Mouse (Mus musculus) right cerebral cortex, postnatal 4 days (tissue): Measurements from ENCODE around the gene Dusp5.
A peak's percentile ranks its signal among the peaks of the same experiment; 100 is the strongest.
"Not testable (repeated sequence)": the region's sequence is repeated elsewhere in the genome, so short reads cannot be mapped to it uniquely, and the experiment has no call there.

ENCODE experiments used
- DNase-seq: peaks from one replicate; pipeline ENCODE4 v3.0.0-alpha.2; 2022

Gene Dusp5

GRCm38 (mm10) chr19:53578597-53579252, 49.8 kb downstream of the Dusp5 start:
- DNase-seq: peak; percentile 44

GRCm38 (mm10) chr19:53580271-53580670, 51.4 kb downstream of the Dusp5 start:
- DNase-seq: not testable (repeated sequence)

GRCm38 (mm10) chr19:53587686-53588085, 58.8 kb downstream of the Dusp5 start:
- DNase-seq: not testable (repeated sequence)

GRCm38 (mm10) chr19:53588968-53589367, 60.1 kb downstream of the Dusp5 start, which contains the start of gene Nutf2-ps1:
Gene Nutf2-ps1, minus strand, starts transcription at chr19:53589068.
- not testable (repeated sequence) for DNase-seq
